Mouse (Mus musculus): Measurements from ENCODE around the gene Edf1.
A peak's percentile ranks its signal among the peaks of the same experiment; 100 is the strongest.

Gene Edf1

DNA sequence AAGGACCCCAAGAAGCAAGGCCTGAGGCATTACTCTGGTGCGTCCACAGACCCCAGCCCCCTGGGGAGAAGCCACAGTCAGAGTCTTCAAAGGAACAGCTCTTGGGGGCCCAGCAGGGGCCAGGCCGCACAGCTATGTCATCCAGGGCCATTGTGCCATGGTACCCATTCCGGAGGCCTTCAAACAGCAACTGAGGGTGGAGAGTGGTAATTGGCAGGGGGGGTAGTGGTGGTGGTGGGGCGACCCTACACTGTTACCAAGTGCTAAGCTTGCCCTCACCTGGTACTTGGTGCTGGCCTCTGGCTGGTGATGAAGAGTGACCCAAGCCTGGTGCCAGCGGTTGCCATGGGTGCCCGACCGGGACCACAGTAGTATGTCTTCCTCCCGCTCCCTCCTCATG is 8.1 kb downstream of the Edf1 start:
- no peak for DNase-seq

DNA sequence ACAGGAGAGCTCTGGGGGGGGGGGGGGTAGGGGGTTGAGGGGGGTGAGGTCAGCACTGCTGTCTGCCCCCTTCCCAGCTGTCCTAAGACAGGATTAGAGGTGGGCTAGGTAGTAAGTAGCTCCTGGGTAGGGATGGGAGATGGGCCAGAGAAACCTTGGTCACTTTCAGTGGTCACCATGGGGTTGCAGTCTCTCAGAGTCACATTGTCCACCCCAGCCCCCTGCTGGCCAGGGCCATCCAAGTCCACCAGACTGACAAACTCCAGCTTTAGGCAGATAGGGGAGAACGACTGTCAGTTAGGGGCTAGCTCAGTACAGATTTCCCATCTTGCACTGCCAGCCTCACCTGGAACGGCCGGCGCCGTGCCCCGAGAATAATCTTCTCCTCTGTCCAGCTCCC is 8.9 kb downstream of the Edf1 start:
- DNase-seq = no peak

DNA sequence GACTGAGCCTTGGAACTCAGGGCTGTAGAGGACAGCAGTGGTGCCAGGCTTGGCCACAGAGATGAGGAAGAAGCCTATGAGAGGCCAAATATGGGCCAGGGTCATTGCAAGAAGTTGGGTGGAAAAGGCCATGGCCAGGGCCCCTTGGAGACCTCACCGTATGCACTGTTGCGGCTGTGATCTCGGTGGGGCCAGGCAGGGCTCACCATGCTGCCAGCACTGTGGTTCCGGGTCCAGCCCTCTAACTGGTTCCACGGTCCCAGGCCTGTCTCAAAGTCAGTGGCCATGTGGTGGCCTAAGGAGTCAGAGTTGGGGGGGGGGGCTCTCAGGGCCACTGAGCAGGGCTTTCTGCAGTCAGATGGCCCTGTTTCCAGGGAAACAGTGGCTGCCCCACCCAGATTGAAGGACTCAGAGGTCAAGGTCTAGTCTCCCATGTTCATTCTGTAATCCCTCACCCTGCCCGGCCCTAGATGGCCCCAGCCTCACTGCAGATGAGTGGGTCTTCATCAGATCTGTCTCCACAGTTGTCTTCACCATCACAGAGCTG is 10.9 kb downstream of the Edf1 start:
- no peak for DNase-seq

DNA sequence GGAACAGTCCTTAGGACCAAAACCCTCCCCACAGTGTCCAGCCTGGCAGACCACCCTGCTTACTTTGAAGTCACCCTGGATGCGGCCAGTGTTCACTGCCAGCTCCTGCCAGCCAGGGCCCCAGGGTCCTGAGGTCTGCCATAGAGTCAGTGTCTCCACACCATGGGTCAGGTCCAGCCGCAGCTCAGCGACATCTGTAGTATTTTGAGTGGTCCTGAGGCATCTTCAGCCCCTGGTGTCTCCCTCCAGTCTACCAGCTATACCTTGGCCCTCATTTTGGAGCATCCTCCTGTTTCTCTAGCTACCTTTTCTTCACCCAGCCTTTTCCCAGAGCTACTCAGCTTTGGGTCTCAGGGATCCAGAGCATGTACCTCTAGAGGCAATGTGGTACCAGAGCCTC is 11.7 kb downstream of the Edf1 start:
- DNase-seq = no peak

DNA sequence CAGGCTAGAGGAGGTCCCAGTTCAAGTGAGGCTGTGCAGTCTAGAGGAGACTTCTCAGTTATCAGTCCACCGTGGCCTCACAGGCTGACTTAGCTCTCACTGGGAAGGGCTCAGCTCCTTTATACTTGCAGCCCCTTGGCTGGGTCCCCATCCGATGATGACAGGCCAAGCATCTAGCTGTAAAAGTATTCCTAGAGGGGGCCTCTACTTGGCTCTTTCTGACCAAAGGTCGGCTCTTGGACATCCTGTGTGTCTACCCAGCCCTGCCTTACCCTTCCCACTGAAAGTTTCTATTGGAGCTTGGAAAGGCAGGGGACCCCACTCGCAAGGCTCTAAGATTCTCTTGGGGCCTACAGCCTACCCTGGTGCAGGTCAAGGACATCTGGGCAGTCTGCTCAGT is 13.6 kb downstream of the Edf1 start:
- DNase-seq = no peak

DNA sequence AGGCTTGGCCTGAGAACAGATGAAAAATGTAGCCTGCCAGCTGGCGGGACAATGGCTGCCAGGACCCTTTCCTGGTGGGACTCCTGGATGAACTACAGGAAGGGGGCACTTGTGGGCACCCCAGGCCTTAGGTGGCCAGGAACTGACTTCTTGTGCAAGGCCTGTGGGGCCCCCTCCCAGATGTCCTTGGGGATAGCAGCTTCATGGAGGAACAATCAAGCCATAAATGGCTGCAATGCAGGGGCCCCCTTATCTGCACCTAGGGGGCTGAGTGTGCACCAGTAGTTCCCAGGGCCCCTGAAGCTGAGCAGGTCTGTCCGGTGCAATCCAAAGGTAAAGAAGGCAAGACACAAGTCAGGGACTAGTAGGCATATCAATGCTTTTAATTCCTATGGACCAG is 15.4 kb downstream of the Edf1 start:
- no peak for DNase-seq

DNA sequence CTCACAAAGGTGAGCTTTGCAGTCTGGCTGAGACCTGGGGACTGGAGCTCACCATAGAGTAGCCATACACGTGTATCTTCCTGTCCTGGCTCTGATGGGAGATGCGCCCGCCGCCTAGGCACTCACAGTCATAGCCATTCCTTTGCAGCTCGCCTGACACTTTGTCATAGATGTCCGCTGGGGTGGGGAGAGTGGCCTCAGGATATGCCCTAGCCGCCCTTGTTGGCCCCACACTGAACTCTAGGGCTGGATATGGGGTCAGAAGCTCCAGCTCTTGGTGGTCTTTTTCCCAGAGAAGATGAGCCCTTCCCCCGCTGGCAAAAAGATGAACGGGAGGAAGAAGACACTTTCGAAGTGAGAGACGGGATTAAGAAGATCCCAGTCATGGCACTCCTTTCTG is 16.5 kb downstream of the Edf1 start:
- DNase-seq = no peak

DNA sequence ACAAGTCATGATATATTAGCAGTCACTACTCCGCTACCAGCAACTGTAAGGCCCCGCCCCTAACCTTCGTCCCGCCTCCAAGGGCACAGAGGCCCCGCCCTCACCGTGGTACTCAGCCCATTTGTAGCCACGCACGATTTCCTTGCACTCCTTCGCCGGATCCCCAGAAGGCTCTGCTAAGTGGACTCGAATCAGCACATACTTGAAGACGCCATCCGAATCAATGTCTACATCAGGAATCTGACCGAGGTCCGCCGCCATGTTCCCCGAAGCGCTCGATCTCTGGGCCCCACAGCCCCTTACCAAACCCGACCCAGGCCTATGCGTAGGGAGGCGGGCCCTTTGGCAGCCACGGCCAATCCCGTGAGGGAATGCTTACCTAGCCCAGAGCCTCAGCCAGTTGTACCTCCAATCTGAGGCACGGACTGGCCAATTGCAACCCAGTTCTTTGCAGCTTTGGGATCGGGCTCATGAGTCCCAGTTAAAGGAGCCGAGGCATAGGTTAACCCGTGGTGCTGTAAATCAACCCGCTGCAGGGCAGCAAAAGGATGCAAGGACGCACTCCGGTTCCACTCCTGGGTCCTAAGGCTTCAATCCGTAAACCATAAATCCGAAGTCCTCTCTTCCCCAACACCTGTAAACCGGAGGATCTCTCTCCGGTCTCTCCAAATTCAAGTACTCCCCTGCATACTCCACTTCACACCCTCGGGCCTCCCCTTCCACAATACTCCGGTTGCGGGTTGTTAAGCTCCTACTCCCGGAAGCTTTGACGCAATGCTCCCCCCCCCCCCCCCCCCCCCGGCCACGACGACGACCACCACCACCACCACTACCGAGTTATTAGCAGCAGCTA is 17.2 kb downstream of the Edf1 start, which contains the start of the genes Mamdc4 and Phpt1:
TSS of gene Mamdc4 (minus strand) at position 267 of the 853 bp plus-strand sequence.
TSS of gene Phpt1 (minus strand) at position 646 of the 853 bp plus-strand sequence.
- DNase-seq = peak; percentile 99

DNA sequence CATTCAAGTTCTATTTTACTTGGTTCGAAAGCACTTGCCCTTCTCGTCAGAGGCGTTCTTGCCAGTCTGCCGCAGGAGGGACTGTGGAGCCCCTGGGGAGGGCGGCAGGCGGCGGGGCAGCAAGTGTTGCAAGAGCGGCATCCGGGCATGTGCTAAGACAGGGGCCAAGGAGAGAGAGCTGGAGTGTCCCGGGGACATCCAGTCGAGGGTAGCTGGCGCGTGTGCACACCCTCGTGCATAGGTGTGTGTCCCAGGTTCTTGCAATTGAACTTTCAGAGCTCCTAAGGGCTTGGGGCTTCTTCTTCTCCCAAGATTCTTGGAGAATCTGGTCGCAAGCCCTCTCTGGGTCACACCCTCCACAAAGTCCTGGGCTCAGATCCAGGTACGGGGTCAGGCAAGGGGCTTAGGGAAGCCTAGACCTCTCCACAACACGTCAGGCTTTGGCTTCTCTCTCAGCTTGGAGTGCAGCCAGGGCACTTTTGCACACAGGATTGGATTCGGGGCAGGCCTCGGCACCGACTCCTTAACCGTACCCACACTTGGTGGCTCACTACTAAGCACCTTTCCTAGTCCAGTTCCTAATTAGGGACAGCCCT is 17.9 kb downstream of the Edf1 start:
- peak; percentile 30 for DNase-seq

DNA sequence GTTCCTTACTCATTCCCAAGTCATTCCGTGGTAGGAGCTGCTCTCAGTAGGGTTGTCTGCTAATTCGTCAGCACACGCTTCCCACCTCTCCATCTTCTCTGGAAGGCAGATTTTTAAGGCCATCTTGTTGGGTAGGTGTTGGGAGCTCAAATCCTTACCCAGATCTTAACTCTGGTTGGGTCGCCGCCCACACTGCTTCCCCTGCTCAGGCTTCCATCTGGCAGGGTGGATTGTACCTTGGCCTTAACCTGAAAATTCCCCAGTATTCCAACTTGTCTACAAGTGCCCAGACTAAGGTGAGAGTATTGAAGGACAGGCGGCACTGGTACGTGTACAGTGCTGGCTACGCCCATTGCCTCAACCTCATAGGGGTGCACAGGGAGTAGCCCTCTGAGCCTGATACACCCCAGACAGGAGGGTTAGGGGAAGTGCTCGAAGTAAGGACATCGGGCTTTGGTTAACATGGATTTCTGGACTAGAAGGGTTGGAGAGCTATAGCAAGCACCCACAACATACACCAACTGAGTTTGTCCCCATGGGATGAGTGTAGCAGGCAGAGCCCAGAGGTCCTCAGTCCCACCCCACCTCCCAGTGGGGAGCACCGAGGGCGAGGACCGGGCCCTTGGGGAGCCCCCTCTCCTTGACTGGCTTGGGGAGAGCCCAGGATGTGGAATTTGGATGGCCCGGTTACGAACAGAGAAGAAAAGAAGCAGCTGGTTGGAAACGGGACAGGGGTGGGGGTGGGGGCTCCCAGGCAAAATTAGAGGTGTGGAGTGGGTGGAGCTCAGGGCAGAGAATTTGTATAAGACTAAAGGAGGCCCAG is 18.6 kb downstream of the Edf1 start:
- no peak for DNase-seq

DNA sequence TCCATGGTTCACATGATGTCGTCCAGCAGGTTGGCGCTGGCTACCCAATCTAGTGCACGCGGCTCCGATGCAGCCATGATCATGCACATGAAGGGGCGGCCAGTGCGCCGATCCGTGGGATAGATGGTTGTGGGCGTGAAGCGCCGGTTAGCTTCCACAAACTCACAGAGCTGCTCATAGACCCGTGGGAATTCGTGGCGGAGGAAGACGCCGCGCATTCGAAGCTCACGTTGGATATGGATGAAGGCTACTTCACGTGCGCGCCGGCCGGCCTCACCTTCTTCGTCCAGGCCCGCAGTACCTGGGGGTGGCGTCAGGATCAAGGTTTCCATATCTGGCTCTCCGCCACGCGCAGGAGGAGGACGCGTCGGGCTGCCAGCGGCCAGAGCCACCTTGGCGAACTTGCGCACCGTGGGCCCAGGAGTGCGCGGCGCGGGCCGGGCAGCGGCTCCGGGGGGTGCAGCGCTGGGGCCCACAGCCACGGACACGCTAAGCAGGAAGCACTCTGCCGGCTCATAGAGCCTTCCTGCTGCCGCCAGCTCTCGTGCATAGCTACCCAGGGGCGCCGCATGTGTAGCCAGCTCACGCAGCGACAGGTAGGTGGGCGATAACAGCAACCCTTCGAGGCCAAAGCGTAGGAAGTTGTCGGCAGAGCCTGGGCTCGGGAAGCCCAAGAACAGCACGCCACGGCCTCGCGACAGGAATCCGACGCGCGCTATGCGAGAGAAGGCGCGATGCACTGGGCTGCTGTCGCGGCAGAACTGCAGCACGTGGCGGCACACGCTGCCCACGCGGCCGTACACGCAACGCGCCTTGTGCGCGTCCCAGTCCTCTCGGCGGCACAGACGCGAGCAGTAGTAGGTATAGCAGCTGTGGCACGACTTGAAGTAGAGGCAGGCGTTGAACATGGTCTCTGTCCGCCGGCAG is 19.6 kb downstream of the Edf1 start:
- DNase-seq = no peak

DNA sequence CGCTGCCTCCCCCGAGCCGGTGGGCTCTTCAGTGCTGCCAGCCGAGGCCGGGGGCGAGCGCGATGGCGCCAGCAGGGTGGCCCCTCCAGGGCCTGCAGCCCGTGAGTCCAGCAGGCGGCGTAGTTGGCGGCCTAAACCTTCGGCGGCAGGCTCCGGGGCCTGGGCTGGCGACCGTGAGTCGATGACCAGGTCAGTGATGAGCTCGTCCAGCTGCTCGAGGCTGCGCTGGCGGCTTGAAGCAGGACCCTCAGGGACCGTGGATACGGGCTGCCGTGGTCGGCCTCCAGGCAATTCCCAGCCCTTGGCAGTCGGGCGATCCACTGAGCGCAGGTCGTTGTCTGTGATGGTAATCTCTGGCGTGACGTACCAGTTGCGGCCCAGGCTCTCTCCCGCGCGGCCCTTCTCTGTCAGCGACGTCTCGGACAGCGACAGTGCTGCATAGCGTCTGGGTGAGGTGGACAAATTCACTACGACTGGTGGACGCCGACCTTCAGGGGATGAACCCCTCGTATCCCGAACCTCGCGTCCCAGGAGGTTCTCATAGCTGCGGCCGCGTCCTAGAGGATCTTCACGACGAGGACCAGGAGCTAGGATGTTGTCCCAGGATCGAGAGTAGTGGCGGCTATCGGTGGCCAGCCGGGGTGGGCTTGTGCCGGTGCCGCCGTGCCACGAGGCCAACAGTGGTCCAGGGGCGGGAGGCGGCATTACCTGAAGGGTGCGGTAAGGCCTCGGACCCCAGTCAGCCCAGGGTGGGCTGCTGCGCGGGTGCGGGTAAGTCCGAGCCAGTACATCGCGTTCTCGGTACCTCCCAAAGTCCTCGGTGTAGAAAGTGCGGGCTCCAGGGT is 20.5 kb downstream of the Edf1 start:
- no peak for DNase-seq

DNA sequence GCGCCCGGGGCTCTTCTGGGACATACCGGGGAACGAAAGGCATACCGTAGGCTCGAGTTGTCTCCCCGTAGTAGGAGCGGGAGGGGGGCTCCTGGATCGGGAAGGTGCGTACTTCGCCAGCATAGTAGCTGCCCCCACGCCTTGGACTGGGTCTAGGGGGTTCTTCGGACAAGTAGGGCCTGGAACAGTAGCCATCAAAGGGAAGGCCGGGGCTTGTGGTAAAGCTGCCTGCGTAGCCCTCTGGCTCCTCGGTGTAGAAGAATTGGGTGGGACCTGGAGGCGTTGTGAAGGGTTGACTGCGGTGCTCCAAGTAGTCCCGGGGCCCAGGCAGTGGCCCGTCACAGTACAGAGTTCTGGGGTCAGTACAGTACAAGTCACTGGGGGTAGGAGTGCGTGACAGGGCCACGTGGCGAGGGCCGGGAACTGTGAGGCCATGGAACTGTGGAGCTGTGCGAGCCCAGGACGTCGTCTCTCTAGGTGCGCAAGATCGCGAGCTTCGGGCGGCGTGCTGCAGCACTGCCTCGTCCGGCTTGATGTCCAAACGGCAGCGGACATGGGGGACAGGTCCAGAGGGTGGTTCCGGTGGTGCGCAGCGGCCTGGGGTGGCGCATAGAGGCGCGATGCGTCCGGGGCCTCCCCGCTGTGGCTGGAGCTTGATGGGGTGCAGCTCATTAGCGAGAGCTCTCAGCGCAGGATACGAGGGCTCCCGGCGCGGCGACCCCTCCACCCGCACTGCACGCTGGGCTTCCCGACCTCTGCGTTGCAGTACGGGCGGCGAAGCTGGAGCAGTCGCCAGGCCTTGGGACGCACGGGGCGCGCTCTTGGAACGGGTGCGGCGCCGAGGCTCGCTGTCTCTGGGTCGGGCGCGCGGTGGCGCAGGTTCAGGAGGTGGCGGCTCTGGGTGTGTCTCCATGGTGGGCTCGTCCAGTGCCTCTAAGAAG is 21.4 kb downstream of the Edf1 start:
- no peak for DNase-seq

DNA sequence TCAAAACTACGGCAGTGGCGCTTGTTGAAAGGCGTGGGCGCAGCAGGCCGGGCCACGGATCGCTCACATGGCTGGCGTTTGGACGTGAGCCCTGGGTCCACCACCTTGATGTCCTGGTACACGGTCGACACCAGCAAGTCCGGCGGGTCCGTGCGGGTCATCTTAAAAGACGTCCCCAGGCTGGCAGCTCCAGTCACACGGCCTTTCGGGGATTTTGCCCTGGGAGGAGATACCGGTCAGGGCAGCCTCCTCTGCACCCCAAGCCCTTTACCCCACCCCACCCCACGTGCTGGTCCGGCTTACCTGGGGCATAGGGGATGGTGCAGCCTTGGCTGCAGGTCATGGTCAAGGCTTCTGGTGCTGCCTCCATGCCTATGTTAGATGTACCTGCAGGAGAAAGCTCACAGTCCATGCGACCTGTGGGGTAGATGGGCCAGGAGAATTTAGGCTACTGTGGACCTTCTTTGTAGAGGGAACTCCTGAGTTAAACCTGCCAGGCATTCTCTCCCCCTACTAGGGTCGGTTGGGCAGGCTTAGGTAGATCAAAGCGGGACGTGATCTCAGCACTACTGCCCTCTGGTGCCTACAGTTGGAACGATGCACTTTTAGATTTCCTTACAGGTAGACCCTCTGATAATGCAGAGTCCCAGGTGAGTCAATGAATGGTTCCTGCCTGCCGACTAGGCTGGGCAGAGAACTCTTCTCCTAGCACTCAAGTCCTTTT is 22.3 kb downstream of the Edf1 start:
- DNase-seq = no peak

DNA sequence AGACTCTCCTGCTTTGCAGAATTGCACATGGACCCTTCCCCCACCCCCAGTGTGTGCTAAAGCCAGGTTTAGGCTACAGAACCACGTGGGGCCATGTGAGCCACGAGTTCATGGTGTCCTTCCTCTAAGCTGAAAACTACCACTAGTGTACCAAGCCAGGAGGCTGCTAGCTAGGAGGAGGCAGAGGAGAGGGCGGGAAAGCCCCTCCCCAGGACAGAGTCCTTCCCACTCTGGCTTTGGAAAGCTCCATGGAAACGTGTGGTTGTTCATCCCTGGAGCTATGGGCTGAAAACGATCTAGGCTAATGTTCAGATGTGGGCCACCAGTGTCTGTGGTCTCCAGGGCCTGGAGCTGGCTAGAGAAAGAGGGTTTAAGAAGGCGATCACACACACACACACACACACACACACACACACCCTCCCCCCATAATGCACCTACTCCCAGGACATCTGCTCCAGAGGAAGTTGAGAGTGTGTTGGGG is 23.0 kb downstream of the Edf1 start:
- no peak for DNase-seq

DNA sequence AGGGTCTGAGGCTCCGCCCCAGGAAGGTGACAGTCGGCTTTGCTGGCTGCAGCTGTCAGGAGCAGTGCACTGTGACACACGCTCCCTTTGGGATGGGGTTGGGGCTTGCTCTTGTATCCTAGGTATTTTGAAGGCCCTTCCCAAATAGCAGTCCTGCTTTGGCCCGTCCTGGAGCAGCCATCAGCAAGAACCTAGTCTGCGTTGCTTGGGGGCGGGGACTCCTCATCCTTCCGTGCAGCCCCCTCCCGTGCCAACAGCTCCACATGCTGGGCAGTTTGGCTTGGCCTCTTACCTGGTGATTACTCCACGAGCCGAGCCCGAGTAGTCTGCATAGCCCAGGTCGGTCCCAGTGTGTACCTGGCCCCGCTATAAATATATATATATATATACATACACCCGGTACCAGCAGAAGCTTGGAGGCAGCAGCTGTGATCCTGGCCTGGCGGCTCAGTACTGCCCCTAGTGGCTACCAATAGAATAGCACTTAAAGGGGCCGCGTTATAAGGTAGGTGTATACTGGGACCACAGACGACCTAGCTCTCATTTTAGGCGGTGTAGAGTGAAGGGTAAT is 23.7 kb downstream of the Edf1 start, which contains the start of gene Ajm1:
TSS of gene Ajm1 (minus strand) at position 464 of the 571 bp plus-strand sequence.
- DNase-seq = no peak

DNA sequence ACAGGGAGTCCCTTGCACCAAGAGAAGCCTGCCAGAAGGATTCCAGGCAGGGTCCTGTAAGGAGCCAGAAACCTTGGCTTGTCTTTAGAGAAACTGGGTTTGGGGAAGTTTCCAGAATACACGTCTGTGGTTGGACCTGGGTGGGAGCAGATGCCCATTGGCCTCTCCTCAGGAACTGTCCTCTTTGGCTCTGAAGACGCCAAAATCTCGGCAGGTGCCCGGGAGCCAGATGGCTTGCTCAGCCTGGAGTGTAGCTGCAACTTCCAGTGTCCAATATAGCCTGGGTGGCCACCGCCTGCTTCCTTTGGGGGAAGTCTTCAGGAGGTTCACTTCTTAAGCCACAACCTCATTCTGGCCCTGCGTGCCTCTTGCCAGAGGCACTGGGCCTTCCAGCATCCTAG is 24.3 kb downstream of the Edf1 start:
- no peak for DNase-seq

DNA sequence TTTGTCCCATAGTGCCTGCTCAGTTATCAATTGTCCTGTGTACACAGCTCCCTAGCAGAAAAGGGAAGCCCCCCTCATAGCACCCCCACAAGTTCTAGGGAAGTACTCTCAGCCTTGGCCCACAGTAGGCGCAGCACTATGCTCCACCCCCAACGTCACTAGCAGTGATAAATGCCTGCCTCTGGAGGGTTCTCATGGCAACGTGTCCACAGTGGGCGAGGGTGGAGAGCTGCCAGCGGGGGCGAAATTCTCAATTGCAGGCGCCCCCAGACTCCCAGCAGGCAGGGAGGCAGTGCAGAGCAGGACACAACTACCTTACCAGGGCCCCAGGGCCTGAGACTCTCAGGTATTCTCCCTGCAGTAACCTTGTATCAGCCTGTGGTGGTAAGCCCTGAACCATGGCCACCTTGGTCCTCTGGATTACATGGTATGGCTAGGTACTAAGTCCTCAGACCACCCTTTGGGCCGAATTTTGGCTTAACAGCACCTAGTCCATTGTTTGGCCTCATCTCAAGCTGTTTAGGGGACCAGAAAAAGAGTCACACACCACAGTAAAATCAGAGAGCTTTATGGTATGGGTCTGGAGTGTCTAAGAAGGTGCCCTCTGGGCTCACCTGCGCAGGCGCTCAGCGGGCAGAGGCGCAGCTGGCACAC is 24.9 kb downstream of the Edf1 start:
- no peak for DNase-seq
